In genomic region chr17:12991194-12991634, GRCm38 (mm10) we compare ENCODE assay signal across 7 mouse cellular contexts. TPM values are rescaled to one million over a fixed set of nuclear protein-coding genes. Genes with fewer than 3 reads are reported as not detected.
DNase-seq lines count a peak whose midpoint lies in the region; ATAC-seq and TF ChIP-seq lines count a peak whose summit lies in the region.

No protein-coding gene starts in this region.

- TF ChIP-seq RAD21 in MEL (IDR thresholded peaks at IDR 0.05; ENCODE audit: low read depth, low read length): no peak

- H3K4me1 ChIP-seq in MEL (ENCODE audit: control insufficient read depth in 1 of 2, insufficient read depth in 2 of 2, low read length in 2 of 2): peaks cover 2 to 7% of the 10 kb centered on the region in 2 experiments; a peak in 2 of 4 replicates
- peaks cover 6% of the 10 kb centered on the region for H3K4me1 ChIP-seq in hindbrain, embryonic 16.5 days (ENCODE audit: control insufficient read depth, insufficient read depth, low read depth, low read length)
- H3K4me1 ChIP-seq in lung, adult 2 months (ENCODE audit: control insufficient read depth, insufficient read depth, low read length): peaks cover 7% of the 10 kb centered on the region

- H3K4me3 ChIP-seq in MEL (ENCODE audit: control insufficient read depth in 1 of 2, insufficient read depth in 1 of 2, low read depth in 2 of 2, low read length in 2 of 2): peak overlapping the region; percentile 74 to 98
- H3K4me3 ChIP-seq in hindbrain, embryonic 16.5 days (ENCODE audit: low read length): peak overlapping the region; percentile 96
- peak overlapping the region; percentile 73 for H3K4me3 ChIP-seq in lung, adult 2 months (replicated peaks; ENCODE audit: extremely low read depth, low read depth, low read length)

- H3K4me2 ChIP-seq in hindbrain, embryonic 16.5 days (ENCODE audit: low read length): peak overlapping the region; percentile 58

- 0 out of 4 replicates have a peak, but pooled peaks of 1 of the 2 experiments have one; percentile 9 for TF ChIP-seq EP300 in MEL (IDR thresholded peaks at IDR 0.05; ENCODE audit: low read depth in 1 of 2, low read length in 2 of 2)

- H3K9me3 ChIP-seq in MEL (replicated peaks; ENCODE audit: insufficient read depth, low read length): no peaks in the 10 kb centered on the region
- H3K9me3 ChIP-seq in hindbrain, embryonic 16.5 days (ENCODE audit: control insufficient read depth, low read length): no peaks in the 10 kb centered on the region

- DNase-seq in MEL (ENCODE audit: low read depth, low spot score): peak; percentile 94
- DNase-seq in lung, adult 2 months: no peak
- no peak for DNase-seq in urinary bladder, adult 18-20 months (ENCODE audit: low spot score in 2 of 2)

- peaks cover 51% of the 10 kb centered on the region for H3K79me2 ChIP-seq in MEL (ENCODE audit: control insufficient read depth, insufficient read depth, low read length, poor library complexity)

- 1% methylated on average over 12 of the region's 12 CpGs for WGBS in hindbrain, embryonic 16.5 days
- 1% methylated on average over 12 of the region's 12 CpGs for WGBS in lung, adult 2 months

- peak overlapping the region; percentile 93 for H3K27ac ChIP-seq in MEL (ENCODE audit: control insufficient read depth, low read depth, low read length)
- peak overlapping the region; percentile 99 for H3K27ac ChIP-seq in hindbrain, embryonic 16.5 days (ENCODE audit: low read depth, low read length)

- no peak for TF ChIP-seq CTCF in MEL (IDR thresholded peaks at IDR 0.05 in 2 of 3, conservative IDR thresholded peaks at IDR 0.05 in 1 of 3; ENCODE audit: control insufficient read depth in 1 of 3, insufficient read depth in 1 of 3, low read depth in 2 of 3, low read length in 3 of 3, poor library complexity in 1 of 3, severe bottlenecking in 1 of 3)
- TF ChIP-seq CTCF in lung, adult 2 months (IDR thresholded peaks at IDR 0.05; ENCODE audit: insufficient read depth, low read length): no peak

- H3K9ac ChIP-seq in MEL (ENCODE audit: control insufficient read depth, low read depth, low read length, poor library complexity, severe bottlenecking): peak overlapping the region; percentile 100
- peak overlapping the region; percentile 100 for H3K9ac ChIP-seq in hindbrain, embryonic 16.5 days (ENCODE audit: low read depth, low read length)

- ATAC-seq in CD4-positive, CD25-positive, alpha-beta regulatory T cell, adult 4 months: peak; percentile 3
- 0 out of 2 replicates have a peak, but pooled peaks have one; percentile 38 for ATAC-seq in erythroblast, adult 5-6 weeks (replicated peaks; ENCODE audit: low FRiP score, poor library complexity, severe bottlenecking)
- no peak for ATAC-seq in hindbrain, embryonic 16.5 days
- ATAC-seq in neutrophil, adult 5-6 weeks (ENCODE audit: extremely low read depth, insufficient number of reproducible peaks, low FRiP score, poor library complexity, severe bottlenecking): peak; percentile 47; the same call in 1 of the 2 replicates

- H3K36me3 ChIP-seq in MEL (ENCODE audit: control insufficient read depth in 1 of 2, insufficient read depth in 2 of 2, low read length in 2 of 2): peaks cover 2 to 25% of the 10 kb centered on the region in 2 experiments; a peak in 3 of 4 replicates
- no peaks in the 10 kb centered on the region for H3K36me3 ChIP-seq in hindbrain, embryonic 16.5 days (ENCODE audit: control insufficient read depth, insufficient read depth, low read length)

- TF ChIP-seq POLR2A in MEL (IDR thresholded peaks at IDR 0.05; ENCODE audit: control insufficient read depth in 1 of 2, insufficient read depth in 1 of 2, low read depth in 1 of 2, low read length in 2 of 2, poor library complexity in 1 of 2): no peak; a peak in 1 of 4 replicates
- no peak for TF ChIP-seq POLR2A in lung, adult 2 months (IDR thresholded peaks at IDR 0.05; ENCODE audit: borderline replicate concordance, extremely low read depth, low read depth, low read length)

- no peaks in the 10 kb centered on the region for H3K27me3 ChIP-seq in MEL (ENCODE audit: control insufficient read depth in 1 of 2, insufficient read depth in 2 of 2, low read length in 2 of 2)
- no peaks in the 10 kb centered on the region for H3K27me3 ChIP-seq in hindbrain, embryonic 16.5 days (replicated peaks; ENCODE audit: control insufficient read depth, insufficient read depth, low read length)

TF ChIP-seq in MEL, 35 proteins besides CTCF, POLR2A, EP300 and RAD21 (continues in another document):
- TF ChIP-seq POLR2AphosphoS2 (IDR thresholded peaks at IDR 0.05; ENCODE audit: low read length) (no peak), KAT2A (conservative IDR thresholded peaks at IDR 0.05; ENCODE audit: low read depth, low read length) (no peak; the same call in 1 of the 2 replicates), MYC (IDR thresholded peaks at IDR 0.05; ENCODE audit: low read depth, low read length) (peak; percentile 11; the same call in 1 of the 2 replicates), ZNF384 (IDR thresholded peaks at IDR 0.05; ENCODE audit: low read depth, low read length) (peak; percentile 73), NELFE (IDR thresholded peaks at IDR 0.05; ENCODE audit: low read depth, low read length) (no peak; the same call in 1 of the 2 replicates), MXI1 (IDR thresholded peaks at IDR 0.05; ENCODE audit: low read depth, low read length) (peak; percentile 77), ZMIZ1 (IDR thresholded peaks at IDR 0.05; ENCODE audit: low read depth, low read length) (no peak), E2F4 (IDR thresholded peaks at IDR 0.05; ENCODE audit: borderline replicate concordance, low read depth, low read length) (no peak; the same call in 1 of the 2 replicates), RCOR1 (IDR thresholded peaks at IDR 0.05; ENCODE audit: low read depth, low read length) (no peak), TCF12 (IDR thresholded peaks at IDR 0.05; ENCODE audit: low read depth, low read length) (no peak), UBTF (IDR thresholded peaks at IDR 0.05; ENCODE audit: borderline replicate concordance, insufficient read depth, low read depth, low read length) (no peak), MAX (IDR thresholded peaks at IDR 0.05; ENCODE audit: low read length) (no peak; the same call in none of the 2 replicates), TBP (IDR thresholded peaks at IDR 0.05; ENCODE audit: low read depth, low read length) (peak; percentile 55), MEF2A (IDR thresholded peaks at IDR 0.05; ENCODE audit: extremely low read depth, insufficient replicate concordance, low read depth, low read length, poor library complexity, severe bottlenecking) (no peak), ZKSCAN1 (IDR thresholded peaks at IDR 0.05; ENCODE audit: low read depth, low read length) (no peak), HCFC1 (IDR thresholded peaks at IDR 0.05; ENCODE audit: low read depth, low read length) (no peak), NRF1 (IDR thresholded peaks at IDR 0.05; ENCODE audit: insufficient read depth, low read depth, low read length, poor library complexity, severe bottlenecking) (no peak)

RNA-seq across cellular contexts. Expression of gene Wtap, which starts 2.8 kb away (rescaled TPM):
- 100 to 1,000 TPM in 1 of 2 experiments, 10 to 100 TPM in 1; 97.3 to 149 TPM for polyA plus RNA-seq in CD4-positive, CD25-positive, alpha-beta regulatory T cell, adult 4 months (2017; shearing (Covaris generic))
- total RNA-seq in MEL (2012; rRNA removed): 61.1 and 63.5 TPM in 2 replicates
- polyA plus RNA-seq in MEL (2012; ENCODE audit: insufficient read depth in 1 of 2, insufficient read length in 2 of 2, low read depth in 1 of 2, low replicate concordance in 2 of 2, missing spikeins in 1 of 2): 10 to 100 TPM in 1 of 2 experiments, not detected in 1; 74.0 TPM
- total RNA-seq in erythroblast, adult 5-6 weeks (2015; ENCODE audit: low replicate concordance): 36.1 and 36.2 TPM in 2 replicates
- total RNA-seq in erythroblast, adult 5-6 weeks (2017; ENCODE audit: low replicate concordance): 37.9 and 68.2 TPM in 2 replicates
- 98.3 and 116 TPM in 2 replicates for polyA plus RNA-seq in hindbrain, embryonic 16.5 days (2015; fragmentation: Nextera tagmentation; extraction: Ambion mirVana)
- polyA plus RNA-seq in lung, adult 2 months (2012; rRNA removed): 16.1 and 19.4 TPM in 2 replicates
- 173 and 194 TPM in 2 replicates for total RNA-seq in neutrophil, adult 5-6 weeks (2017)

RNA-seq across cellular contexts. Expression of gene Sod2, which starts 15.4 kb away (rescaled TPM):
- polyA plus RNA-seq in CD4-positive, CD25-positive, alpha-beta regulatory T cell, adult 4 months (2017; shearing (Covaris generic)): 10 to 100 TPM; 50.5 to 67.6 TPM
- 284 and 295 TPM in 2 replicates for total RNA-seq in MEL (2012; rRNA removed)
- polyA plus RNA-seq in MEL (2012; ENCODE audit: insufficient read depth in 1 of 2, insufficient read length in 2 of 2, low read depth in 1 of 2, low replicate concordance in 2 of 2, missing spikeins in 1 of 2): 100 to 1,000 TPM; 293 to 320 TPM
- 22.2 and 45.7 TPM in 2 replicates for total RNA-seq in erythroblast, adult 5-6 weeks (2015; ENCODE audit: low replicate concordance)
- total RNA-seq in erythroblast, adult 5-6 weeks (2017; ENCODE audit: low replicate concordance): 8.3 and 21.9 TPM in 2 replicates
- 139 and 149 TPM in 2 replicates for polyA plus RNA-seq in hindbrain, embryonic 16.5 days (2015; fragmentation: Nextera tagmentation; extraction: Ambion mirVana)
- 285 and 325 TPM in 2 replicates for polyA plus RNA-seq in lung, adult 2 months (2012; rRNA removed)
- total RNA-seq in neutrophil, adult 5-6 weeks (2017): 27.9 and 28.4 TPM in 2 replicates

RNA-seq across cellular contexts. Expression of gene Acat2, which starts 30.7 kb away (rescaled TPM):
- 10 to 100 TPM; 53.6 to 68.3 TPM for polyA plus RNA-seq in CD4-positive, CD25-positive, alpha-beta regulatory T cell, adult 4 months (2017; shearing (Covaris generic))
- total RNA-seq in MEL (2012; rRNA removed): 54.9 and 60.1 TPM in 2 replicates
- polyA plus RNA-seq in MEL (2012; ENCODE audit: insufficient read depth in 1 of 2, insufficient read length in 2 of 2, low read depth in 1 of 2, low replicate concordance in 2 of 2, missing spikeins in 1 of 2): 10 to 100 TPM in 1 of 2 experiments, not detected in 1; 33.8 TPM
- total RNA-seq in erythroblast, adult 5-6 weeks (2015; ENCODE audit: low replicate concordance): 1.0 and 3.1 TPM in 2 replicates
- total RNA-seq in erythroblast, adult 5-6 weeks (2017; ENCODE audit: low replicate concordance): 5.2 and 7.1 TPM in 2 replicates
- polyA plus RNA-seq in hindbrain, embryonic 16.5 days (2015; fragmentation: Nextera tagmentation; extraction: Ambion mirVana): 333 and 335 TPM in 2 replicates
- polyA plus RNA-seq in lung, adult 2 months (2012; rRNA removed): 13.0 and 19.4 TPM in 2 replicates
- total RNA-seq in neutrophil, adult 5-6 weeks (2017): 7.1 and 10.4 TPM in 2 replicates

RNA-seq across cellular contexts. Expression of gene Acat3, which starts 50.8 kb away (rescaled TPM):
- polyA plus RNA-seq in CD4-positive, CD25-positive, alpha-beta regulatory T cell, adult 4 months (2017; shearing (Covaris generic)): under 1 TPM in 1 of 2 experiments, not detected in 1; 0.52 TPM
- 13.6 and 14.6 TPM in 2 replicates for total RNA-seq in MEL (2012; rRNA removed)
- 1 to 10 TPM in 1 of 2 experiments, not detected in 1; 1.0 TPM for polyA plus RNA-seq in MEL (2012; ENCODE audit: insufficient read depth in 1 of 2, insufficient read length in 2 of 2, low read depth in 1 of 2, low replicate concordance in 2 of 2, missing spikeins in 1 of 2)
- not detected in 2 replicates for total RNA-seq in erythroblast, adult 5-6 weeks (2015; ENCODE audit: low replicate concordance)
- not detected in 2 replicates for total RNA-seq in erythroblast, adult 5-6 weeks (2017; ENCODE audit: low replicate concordance)
- 0.95 and 0.96 TPM in 2 replicates for polyA plus RNA-seq in hindbrain, embryonic 16.5 days (2015; fragmentation: Nextera tagmentation; extraction: Ambion mirVana)
- polyA plus RNA-seq in lung, adult 2 months (2012; rRNA removed): 0.24 and 0.51 TPM in 2 replicates
- 0.35 and 0.86 TPM in 2 replicates for total RNA-seq in neutrophil, adult 5-6 weeks (2017)
